Mouse (Mus musculus): ENCODE measurements around the gene Ctnna2. TPM values are rescaled to one million over a fixed set of nuclear protein-coding genes. Genes with fewer than 3 reads are reported as not detected.

Ctnna2 gene
- polyA plus RNA-seq, 1 experiment from 2014 or later: 0.32 TPM

GRCm38 (mm10) chr6:77650127-77650526 lies 329.4 kb downstream of the Ctnna2 start:
- no peaks in the 10 kb centered on the region for H3K27me3 ChIP-seq (ENCODE audit: control insufficient read depth, insufficient read depth, low read length)
- no peak overlapping the region for H3K4me2 ChIP-seq (replicated peaks; ENCODE audit: low read depth, low read length)
- 18% methylated on average over 6 of the region's 6 CpGs for WGBS
- no peak overlapping the region for H3K9ac ChIP-seq (ENCODE audit: low read depth, low read length)
- no peaks in the 10 kb centered on the region for H3K36me3 ChIP-seq (ENCODE audit: control insufficient read depth, insufficient read depth, low read length)
- H3K4me3 ChIP-seq (ENCODE audit: low read length): no peak overlapping the region
- H3K4me1 ChIP-seq (ENCODE audit: control insufficient read depth, insufficient read depth, low read length): no peaks in the 10 kb centered on the region
- no peaks in the 10 kb centered on the region for H3K9me3 ChIP-seq (ENCODE audit: control insufficient read depth, low read length)
- H3K27ac ChIP-seq (ENCODE audit: low read depth, low read length): no peak overlapping the region
- ATAC-seq (ENCODE audit: low FRiP score, low TSS enrichment): peak; percentile 72; the same call in 1 of the 2 replicates

DNA sequence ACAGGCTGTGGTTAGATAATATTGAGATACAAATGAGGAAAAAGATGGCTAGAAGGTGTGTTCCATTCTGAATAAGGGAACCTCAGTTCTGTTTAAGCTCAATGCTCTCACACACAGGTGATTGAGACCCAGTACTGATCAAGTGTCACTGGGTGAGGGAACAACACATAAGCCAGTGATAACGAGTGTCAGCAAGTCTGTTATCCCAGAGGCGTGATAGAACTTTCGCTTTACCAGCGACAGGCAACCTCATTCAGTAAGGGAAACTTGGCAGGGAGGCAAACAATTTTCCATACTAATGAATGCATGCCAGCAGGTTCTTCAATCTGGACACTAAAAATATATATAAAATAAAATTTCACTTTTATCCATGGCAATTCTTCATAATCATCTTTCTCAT lies 334.9 kb downstream of the Ctnna2 start:
- Histone ChIP-seq H3K9me3 (ENCODE audit: control insufficient read depth, low read length) (no peaks in the 10 kb centered on the region), H3K4me3 (ENCODE audit: low read length) (no peak overlapping the region), H3K4me1 (ENCODE audit: control insufficient read depth, insufficient read depth, low read length) (no peaks in the 10 kb centered on the region), H3K27ac (ENCODE audit: low read depth, low read length) (no peak overlapping the region), H3K4me2 (replicated peaks; ENCODE audit: low read depth, low read length) (no peak overlapping the region), H3K27me3 (ENCODE audit: control insufficient read depth, insufficient read depth, low read length) (no peaks in the 10 kb centered on the region), H3K36me3 (ENCODE audit: control insufficient read depth, insufficient read depth, low read length) (no peaks in the 10 kb centered on the region), H3K9ac (ENCODE audit: low read depth, low read length) (no peak overlapping the region)
- no peak for ATAC-seq (ENCODE audit: low FRiP score, low TSS enrichment)
- 75% methylated on average over 4 of the region's 4 CpGs for WGBS

GRCm38 (mm10) chr6:77638784-77639183 lies 340.7 kb downstream of the Ctnna2 start:
- 69% methylated on average over 2 of the region's 2 CpGs for WGBS
- ATAC-seq (ENCODE audit: low FRiP score, low TSS enrichment): no peak

GRCm38 (mm10) chr6:77633997-77634396 lies 345.5 kb downstream of the Ctnna2 start:
- Histone ChIP-seq H3K9ac (ENCODE audit: low read depth, low read length) (no peak overlapping the region), H3K4me2 (replicated peaks; ENCODE audit: low read depth, low read length) (no peak overlapping the region), H3K4me3 (ENCODE audit: low read length) (no peak overlapping the region), H3K4me1 (ENCODE audit: control insufficient read depth, insufficient read depth, low read length) (no peaks in the 10 kb centered on the region), H3K36me3 (ENCODE audit: control insufficient read depth, insufficient read depth, low read length) (no peaks in the 10 kb centered on the region), H3K27me3 (ENCODE audit: control insufficient read depth, insufficient read depth, low read length) (no peaks in the 10 kb centered on the region), H3K9me3 (ENCODE audit: control insufficient read depth, low read length) (no peaks in the 10 kb centered on the region), H3K27ac (ENCODE audit: low read depth, low read length) (no peak overlapping the region)
- ATAC-seq (ENCODE audit: low FRiP score, low TSS enrichment): peak; percentile 78; the same call in 1 of the 2 replicates
- WGBS: 32% methylated on average over 9 of the region's 9 CpGs

More at GRCm38 (mm10) chr6:77638784-77639183, 340.7 kb downstream of the Ctnna2 start:
- no peaks in the 10 kb centered on the region for H3K4me1 ChIP-seq (ENCODE audit: control insufficient read depth, insufficient read depth, low read length)
- H3K27me3 ChIP-seq (ENCODE audit: control insufficient read depth, insufficient read depth, low read length): no peaks in the 10 kb centered on the region
- H3K9ac ChIP-seq (ENCODE audit: low read depth, low read length): no peak overlapping the region
- H3K36me3 ChIP-seq (ENCODE audit: control insufficient read depth, insufficient read depth, low read length): no peaks in the 10 kb centered on the region
- H3K4me3 ChIP-seq (ENCODE audit: low read length): no peak overlapping the region
- no peaks in the 10 kb centered on the region for H3K9me3 ChIP-seq (ENCODE audit: control insufficient read depth, low read length)
- no peak overlapping the region for H3K4me2 ChIP-seq (replicated peaks; ENCODE audit: low read depth, low read length)
- no peak overlapping the region for H3K27ac ChIP-seq (ENCODE audit: low read depth, low read length)

DNA sequence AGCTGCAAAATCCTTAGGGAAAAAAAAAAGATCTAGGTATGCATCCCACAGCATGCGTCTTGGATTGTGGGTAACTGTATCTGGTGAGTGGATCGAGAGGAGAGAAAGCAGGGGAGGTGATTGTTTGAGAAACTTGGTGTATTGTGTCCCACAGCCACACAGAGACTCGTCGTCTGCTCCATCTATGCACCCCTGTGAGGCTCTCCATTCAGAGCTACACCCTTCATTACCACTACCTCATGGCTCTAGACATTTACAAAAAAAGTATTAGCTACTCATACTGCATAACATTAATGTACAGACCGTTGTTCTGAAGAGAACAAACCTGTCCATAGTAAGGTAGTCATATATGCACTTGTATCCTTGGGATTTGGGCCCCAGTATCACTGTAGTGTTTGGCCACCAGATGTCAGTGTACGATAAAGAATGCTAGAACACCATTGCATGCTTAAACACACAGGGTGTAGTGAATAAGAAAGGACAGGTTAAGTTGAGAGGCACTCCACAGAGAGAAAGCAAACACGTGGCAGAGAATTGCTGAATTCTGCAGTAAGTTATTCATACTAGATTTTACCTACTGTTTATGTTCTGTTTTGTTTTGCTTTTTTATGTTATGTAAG lies 350.8 kb downstream of the Ctnna2 start:
- Histone ChIP-seq H3K4me1 (ENCODE audit: control insufficient read depth, insufficient read depth, low read length) (no peaks in the 10 kb centered on the region), H3K9ac (ENCODE audit: low read depth, low read length) (no peak overlapping the region), H3K36me3 (ENCODE audit: control insufficient read depth, insufficient read depth, low read length) (no peaks in the 10 kb centered on the region), H3K27ac (ENCODE audit: low read depth, low read length) (no peak overlapping the region), H3K4me2 (replicated peaks; ENCODE audit: low read depth, low read length) (no peak overlapping the region), H3K9me3 (ENCODE audit: control insufficient read depth, low read length) (no peaks in the 10 kb centered on the region), H3K27me3 (ENCODE audit: control insufficient read depth, insufficient read depth, low read length) (no peaks in the 10 kb centered on the region), H3K4me3 (ENCODE audit: low read length) (no peak overlapping the region)
- no peak for ATAC-seq (ENCODE audit: low FRiP score, low TSS enrichment)
- 57% methylated on average over 7 of the region's 7 CpGs for WGBS

DNA sequence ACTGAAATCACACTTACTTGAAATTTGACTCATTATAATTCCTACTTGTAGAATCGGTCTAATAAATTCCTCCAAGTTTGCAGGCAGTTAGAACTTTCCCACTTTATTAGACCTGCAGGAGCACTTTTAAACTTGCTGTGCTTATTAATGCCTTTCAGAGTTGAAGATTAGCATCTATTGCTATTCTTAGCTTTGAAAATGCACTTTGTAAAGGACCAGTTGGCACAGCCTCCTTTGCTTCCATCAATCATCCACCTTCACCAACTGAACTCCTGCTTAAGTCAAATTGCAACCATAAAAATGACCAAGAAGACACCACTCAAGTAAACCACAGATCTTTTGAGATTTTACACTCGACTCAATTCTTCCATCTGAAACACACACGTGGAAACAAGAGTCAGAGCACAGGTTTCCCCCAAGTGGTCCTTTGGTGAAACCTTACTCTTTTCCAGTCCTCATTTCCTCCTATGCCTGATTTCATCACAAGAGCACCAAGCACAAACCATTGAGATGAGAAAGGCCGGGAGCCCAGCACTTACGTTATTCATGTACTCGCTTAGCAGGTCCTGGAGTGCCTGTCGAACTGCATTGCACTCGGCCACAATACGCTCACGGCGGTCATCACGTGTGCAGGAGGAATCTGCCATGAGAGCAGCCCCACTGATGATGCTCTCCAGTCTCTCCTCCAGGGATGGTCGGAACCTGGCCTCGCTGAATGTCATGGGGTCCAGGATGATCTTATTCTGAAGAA lies 374.7 kb downstream of the Ctnna2 start:
- Histone ChIP-seq H3K4me1 (ENCODE audit: control insufficient read depth, insufficient read depth, low read length) (no peaks in the 10 kb centered on the region), H3K27me3 (ENCODE audit: control insufficient read depth, insufficient read depth, low read length) (no peaks in the 10 kb centered on the region), H3K9me3 (ENCODE audit: control insufficient read depth, low read length) (no peaks in the 10 kb centered on the region), H3K4me3 (ENCODE audit: low read length) (no peak overlapping the region), H3K4me2 (replicated peaks; ENCODE audit: low read depth, low read length) (no peak overlapping the region), H3K36me3 (ENCODE audit: control insufficient read depth, insufficient read depth, low read length) (no peaks in the 10 kb centered on the region), H3K9ac (ENCODE audit: low read depth, low read length) (no peak overlapping the region), H3K27ac (ENCODE audit: low read depth, low read length) (no peak overlapping the region)
- ATAC-seq (ENCODE audit: low FRiP score, low TSS enrichment): no peak
- WGBS: 80% methylated on average over 14 of the region's 14 CpGs

DNA sequence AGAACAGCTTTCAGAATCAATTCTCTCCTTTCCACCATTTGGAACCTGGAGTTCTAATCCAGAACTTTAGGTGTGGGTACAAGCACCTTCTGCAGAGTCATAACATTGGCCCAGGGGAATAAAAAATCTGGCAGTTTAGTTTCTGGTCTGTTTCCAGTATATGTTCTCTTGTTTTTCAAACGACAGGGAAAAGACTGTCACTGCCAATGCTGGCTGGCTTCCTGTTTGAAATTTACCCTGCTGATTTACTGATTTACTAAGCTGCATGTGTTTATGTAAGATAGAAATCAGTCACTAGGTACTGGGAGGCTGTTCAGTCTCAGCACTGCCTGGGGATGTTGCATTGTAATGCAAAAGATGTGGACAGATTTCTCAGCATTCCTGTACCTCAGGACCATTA lies 375.6 kb downstream of the Ctnna2 start:
- Histone ChIP-seq H3K4me2 (replicated peaks; ENCODE audit: low read depth, low read length) (no peak overlapping the region), H3K27ac (ENCODE audit: low read depth, low read length) (no peak overlapping the region)

GRCm38 (mm10) chr6:77599244-77599643 lies 380.3 kb downstream of the Ctnna2 start:
- H3K27me3 ChIP-seq (ENCODE audit: control insufficient read depth, insufficient read depth, low read length): no peaks in the 10 kb centered on the region
- 54% methylated on average over 2 of the region's 2 CpGs for WGBS
- H3K9ac ChIP-seq (ENCODE audit: low read depth, low read length): no peak overlapping the region
- H3K4me1 ChIP-seq (ENCODE audit: control insufficient read depth, insufficient read depth, low read length): no peaks in the 10 kb centered on the region
- H3K27ac ChIP-seq (ENCODE audit: low read depth, low read length): no peak overlapping the region
- no peaks in the 10 kb centered on the region for H3K36me3 ChIP-seq (ENCODE audit: control insufficient read depth, insufficient read depth, low read length)
- no peak overlapping the region for H3K4me2 ChIP-seq (replicated peaks; ENCODE audit: low read depth, low read length)
- ATAC-seq (ENCODE audit: low FRiP score, low TSS enrichment): no peak
- no peak overlapping the region for H3K4me3 ChIP-seq (ENCODE audit: low read length)
- no peaks in the 10 kb centered on the region for H3K9me3 ChIP-seq (ENCODE audit: control insufficient read depth, low read length)

More for the DNA sequence above, 375.6 kb downstream of the Ctnna2 start:
- H3K27me3 ChIP-seq (ENCODE audit: control insufficient read depth, insufficient read depth, low read length): no peaks in the 10 kb centered on the region
- H3K36me3 ChIP-seq (ENCODE audit: control insufficient read depth, insufficient read depth, low read length): no peaks in the 10 kb centered on the region
- 8% methylated on average over 1 of the region's 1 CpGs for WGBS
- H3K9me3 ChIP-seq (ENCODE audit: control insufficient read depth, low read length): no peaks in the 10 kb centered on the region
- no peak overlapping the region for H3K9ac ChIP-seq (ENCODE audit: low read depth, low read length)
- H3K4me3 ChIP-seq (ENCODE audit: low read length): no peak overlapping the region
- no peaks in the 10 kb centered on the region for H3K4me1 ChIP-seq (ENCODE audit: control insufficient read depth, insufficient read depth, low read length)
- no peak for ATAC-seq (ENCODE audit: low FRiP score, low TSS enrichment)

DNA sequence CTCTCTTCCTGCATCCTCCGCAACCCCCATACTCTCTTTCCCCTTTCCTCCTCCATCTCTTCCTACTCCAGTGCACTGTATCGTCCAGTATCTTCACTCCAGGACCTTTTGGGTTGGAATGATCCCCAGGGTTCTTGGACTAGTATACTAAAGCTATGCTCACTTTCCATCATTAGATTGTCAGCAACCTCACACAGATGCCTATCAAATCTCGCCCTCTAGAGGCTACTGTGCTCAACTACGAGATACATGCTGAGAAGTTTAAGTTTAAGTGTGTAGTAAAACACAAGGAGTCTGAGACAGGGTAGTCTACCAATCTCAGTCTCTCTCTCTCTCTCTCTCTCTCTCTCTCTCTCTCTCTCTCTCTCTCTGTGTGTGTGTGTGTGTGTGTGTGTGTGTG lies 396.9 kb downstream of the Ctnna2 start:
- H3K4me3 ChIP-seq (ENCODE audit: low read length): no peak overlapping the region
- no peaks in the 10 kb centered on the region for H3K27me3 ChIP-seq (ENCODE audit: control insufficient read depth, insufficient read depth, low read length)
- H3K36me3 ChIP-seq (ENCODE audit: control insufficient read depth, insufficient read depth, low read length): no peaks in the 10 kb centered on the region
- no peak overlapping the region for H3K9ac ChIP-seq (ENCODE audit: low read depth, low read length)
- no peak overlapping the region for H3K4me2 ChIP-seq (replicated peaks; ENCODE audit: low read depth, low read length)
- no peak for ATAC-seq (ENCODE audit: low FRiP score, low TSS enrichment)
- 36% methylated on average over 4 of the region's 4 CpGs for WGBS
- no peaks in the 10 kb centered on the region for H3K4me1 ChIP-seq (ENCODE audit: control insufficient read depth, insufficient read depth, low read length)
- no peak overlapping the region for H3K27ac ChIP-seq (ENCODE audit: low read depth, low read length)
- H3K9me3 ChIP-seq (ENCODE audit: control insufficient read depth, low read length): no peaks in the 10 kb centered on the region

Measured in kidney, embryonic 14.5 days (tissue).